Mouse (Mus musculus): ENCODE measurements around the gene Nsf. TPM values are rescaled to one million over a fixed set of nuclear protein-coding genes. Genes with fewer than 3 reads are reported as not detected.
A peak's percentile ranks its signal among the peaks of the same experiment; 100 is the strongest.

The Nsf gene
- polyA plus RNA-seq (2014; fragmentation: Nextera tagmentation; extraction: Ambion mirVana) = 46.5 and 47.6 TPM in 2 replicates

DNA sequence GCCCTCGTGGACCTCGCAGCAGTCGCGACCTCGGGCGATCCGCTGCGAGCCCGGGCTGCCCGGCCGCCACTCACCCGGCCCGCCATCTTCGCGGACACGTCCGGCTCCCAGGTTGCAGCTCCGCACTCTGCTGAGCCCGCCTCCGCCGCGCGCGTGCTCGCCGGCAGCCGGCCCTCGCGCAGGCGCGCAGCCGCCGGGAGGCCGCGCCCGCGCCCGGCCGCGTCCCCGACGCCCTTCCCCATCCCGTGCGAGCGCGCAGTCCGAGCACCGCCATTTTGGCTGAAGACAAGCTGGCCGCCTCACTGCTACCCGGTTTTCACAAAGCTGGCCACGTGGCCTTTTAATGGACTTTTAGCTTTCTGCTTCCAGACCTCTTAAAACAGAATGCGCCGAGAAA, at the start of gene Nsf:
TSS of gene Nsf (minus strand) at position 161 of the 397 bp plus-strand sequence.
- no peaks in the 10 kb centered on the region for H3K27me3 ChIP-seq (ENCODE audit: control insufficient read depth, insufficient read depth, low read length)
- peaks cover 3% of the 10 kb centered on the region; the same call in 1 of the 2 replicates for H3K4me1 ChIP-seq (ENCODE audit: control insufficient read depth, insufficient read depth, low read length)
- peak within 1 kb of the TSS; percentile 65 for H3K4me2 ChIP-seq (ENCODE audit: low read depth, low read length)
- DNase-seq (ENCODE audit: low spot score) = peak; percentile 92
- under 1% methylated on average over 53 of the region's 53 CpGs for WGBS
- H3K4me3 ChIP-seq (ENCODE audit: low read depth, low read length) = peak within 1 kb of the TSS; percentile 83
- no peak within 1 kb of the TSS for H3K27ac ChIP-seq (replicated peaks; ENCODE audit: low read depth, low read length)
- no peaks in the 10 kb centered on the region for H3K9me3 ChIP-seq (replicated peaks; ENCODE audit: control insufficient read depth, low read length)
- H3K9ac ChIP-seq (replicated peaks; ENCODE audit: low read length) = peak within 1 kb of the TSS; percentile 90
- peak; percentile 92 for ATAC-seq (replicated peaks; ENCODE audit: insufficient number of reproducible peaks, low FRiP score, low TSS enrichment, low read depth)
- no peaks in the 10 kb centered on the region for H3K36me3 ChIP-seq (replicated peaks; ENCODE audit: control insufficient read depth, insufficient read depth, low read depth, low read length)

DNA sequence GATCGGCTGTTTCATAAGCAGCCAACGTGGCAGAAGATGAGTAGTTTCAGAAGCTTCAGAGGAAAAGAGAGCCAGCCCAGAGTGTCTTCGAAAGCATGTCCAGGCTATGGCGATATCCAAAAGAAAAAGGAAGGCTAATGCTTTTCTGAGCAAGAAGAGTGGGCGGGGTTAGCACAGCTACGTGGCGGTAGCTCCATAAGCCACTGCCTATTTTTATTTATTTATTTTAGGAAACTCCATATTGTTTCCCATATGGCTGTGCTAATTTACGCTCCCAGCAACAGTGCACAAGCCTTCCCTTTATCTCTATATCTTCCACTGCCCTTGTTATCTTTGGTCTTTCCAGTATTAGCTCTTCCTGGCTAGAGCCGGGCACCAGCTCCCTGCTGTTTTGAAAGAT, 49.5 kb upstream of the Nsf start:
- no peaks in the 10 kb centered on the region for H3K36me3 ChIP-seq (replicated peaks; ENCODE audit: control insufficient read depth, insufficient read depth, low read depth, low read length)
- WGBS = 73% methylated on average over 9 of the region's 9 CpGs

DNA sequence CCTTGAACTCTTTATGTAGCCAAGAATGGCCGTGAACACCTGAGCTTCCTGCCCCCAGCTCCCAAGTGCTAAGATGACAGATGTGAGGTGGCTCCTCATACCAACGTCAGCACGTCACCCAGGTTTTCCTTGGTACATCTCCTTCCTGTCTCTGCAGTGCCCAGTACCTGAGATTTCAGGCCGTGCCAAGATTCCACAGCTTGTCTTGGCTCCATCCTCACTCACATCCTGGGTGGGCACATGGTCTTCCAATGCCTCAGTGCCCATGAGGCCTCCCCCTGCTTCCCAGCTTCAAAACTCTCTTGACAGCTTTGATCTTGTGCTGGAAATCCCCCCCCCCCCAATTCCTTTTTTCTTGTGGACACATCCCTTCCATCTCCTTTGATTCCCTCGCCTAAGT, 48.3 kb upstream of the Nsf start:
- ATAC-seq (replicated peaks; ENCODE audit: insufficient number of reproducible peaks, low FRiP score, low TSS enrichment, low read depth) (no peak), DNase-seq (ENCODE audit: low spot score) (no peak)
- Histone ChIP-seq H3K36me3 (replicated peaks; ENCODE audit: control insufficient read depth, insufficient read depth, low read depth, low read length) (no peaks in the 10 kb centered on the region), H3K9me3 (replicated peaks; ENCODE audit: control insufficient read depth, low read length) (no peaks in the 10 kb centered on the region), H3K4me1 (ENCODE audit: control insufficient read depth, insufficient read depth, low read length) (no peaks in the 10 kb centered on the region), H3K9ac (replicated peaks; ENCODE audit: low read length) (no peak overlapping the region), H3K4me3 (ENCODE audit: low read depth, low read length) (no peak overlapping the region), H3K27me3 (ENCODE audit: control insufficient read depth, insufficient read depth, low read length) (no peaks in the 10 kb centered on the region), H3K4me2 (ENCODE audit: low read depth, low read length) (no peak overlapping the region), H3K27ac (replicated peaks; ENCODE audit: low read depth, low read length) (no peak overlapping the region)
- WGBS = 78% methylated on average over 5 of the region's 5 CpGs

More for the DNA sequence above, 49.5 kb upstream of the Nsf start:
- H3K27me3 ChIP-seq (ENCODE audit: control insufficient read depth, insufficient read depth, low read length) = no peaks in the 10 kb centered on the region
- H3K4me3 ChIP-seq (ENCODE audit: low read depth, low read length) = no peak overlapping the region
- ATAC-seq (replicated peaks; ENCODE audit: insufficient number of reproducible peaks, low FRiP score, low TSS enrichment, low read depth) (no peak), DNase-seq (ENCODE audit: low spot score) (no peak)
- H3K27ac ChIP-seq (replicated peaks; ENCODE audit: low read depth, low read length) = no peak overlapping the region
- no peak overlapping the region for H3K4me2 ChIP-seq (ENCODE audit: low read depth, low read length)
- no peak overlapping the region for H3K9ac ChIP-seq (replicated peaks; ENCODE audit: low read length)
- H3K9me3 ChIP-seq (replicated peaks; ENCODE audit: control insufficient read depth, low read length) = no peaks in the 10 kb centered on the region
- H3K4me1 ChIP-seq (ENCODE audit: control insufficient read depth, insufficient read depth, low read length) = no peaks in the 10 kb centered on the region

DNA sequence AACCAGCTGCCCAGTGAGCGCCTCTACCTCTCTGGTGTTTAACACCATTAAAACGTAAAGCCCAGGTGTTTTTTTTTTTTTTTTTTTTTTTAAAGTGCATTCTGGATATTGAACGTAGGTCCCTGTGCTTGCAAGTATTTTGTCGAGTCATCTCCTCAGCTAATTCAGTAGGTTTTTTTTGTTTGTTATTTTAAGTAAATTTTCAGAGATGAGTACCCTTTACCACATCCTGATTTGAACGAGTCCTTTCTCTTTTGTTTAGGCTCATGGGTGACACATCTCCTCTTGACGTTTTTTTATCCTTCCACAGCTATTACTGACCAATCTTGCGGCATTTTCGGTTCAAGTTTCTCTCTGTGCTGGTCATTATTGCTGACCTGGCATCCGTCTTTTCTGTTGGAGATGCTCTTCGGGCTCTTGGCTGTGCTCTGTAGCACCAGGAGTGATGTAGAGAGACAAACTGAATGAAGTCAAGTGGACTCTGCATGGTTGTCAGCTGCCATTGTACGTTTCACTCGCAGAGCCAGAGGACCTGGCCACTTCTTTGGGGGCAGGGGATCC, 47.6 kb upstream of the Nsf start:
- no peak overlapping the region for H3K4me2 ChIP-seq (ENCODE audit: low read depth, low read length)
- H3K9ac ChIP-seq (replicated peaks; ENCODE audit: low read length) = no peak overlapping the region
- H3K9me3 ChIP-seq (replicated peaks; ENCODE audit: control insufficient read depth, low read length) = no peaks in the 10 kb centered on the region
- H3K27ac ChIP-seq (replicated peaks; ENCODE audit: low read depth, low read length) = no peak overlapping the region
- no peaks in the 10 kb centered on the region for H3K36me3 ChIP-seq (replicated peaks; ENCODE audit: control insufficient read depth, insufficient read depth, low read depth, low read length)
- DNase-seq (ENCODE audit: low spot score) = no peak
- no peak for ATAC-seq (replicated peaks; ENCODE audit: insufficient number of reproducible peaks, low FRiP score, low TSS enrichment, low read depth)
- no peaks in the 10 kb centered on the region for H3K4me1 ChIP-seq (ENCODE audit: control insufficient read depth, insufficient read depth, low read length)
- H3K27me3 ChIP-seq (ENCODE audit: control insufficient read depth, insufficient read depth, low read length) = no peaks in the 10 kb centered on the region
- H3K4me3 ChIP-seq (ENCODE audit: low read depth, low read length) = no peak overlapping the region
- WGBS = 77% methylated on average over 12 of the region's 12 CpGs

DNA sequence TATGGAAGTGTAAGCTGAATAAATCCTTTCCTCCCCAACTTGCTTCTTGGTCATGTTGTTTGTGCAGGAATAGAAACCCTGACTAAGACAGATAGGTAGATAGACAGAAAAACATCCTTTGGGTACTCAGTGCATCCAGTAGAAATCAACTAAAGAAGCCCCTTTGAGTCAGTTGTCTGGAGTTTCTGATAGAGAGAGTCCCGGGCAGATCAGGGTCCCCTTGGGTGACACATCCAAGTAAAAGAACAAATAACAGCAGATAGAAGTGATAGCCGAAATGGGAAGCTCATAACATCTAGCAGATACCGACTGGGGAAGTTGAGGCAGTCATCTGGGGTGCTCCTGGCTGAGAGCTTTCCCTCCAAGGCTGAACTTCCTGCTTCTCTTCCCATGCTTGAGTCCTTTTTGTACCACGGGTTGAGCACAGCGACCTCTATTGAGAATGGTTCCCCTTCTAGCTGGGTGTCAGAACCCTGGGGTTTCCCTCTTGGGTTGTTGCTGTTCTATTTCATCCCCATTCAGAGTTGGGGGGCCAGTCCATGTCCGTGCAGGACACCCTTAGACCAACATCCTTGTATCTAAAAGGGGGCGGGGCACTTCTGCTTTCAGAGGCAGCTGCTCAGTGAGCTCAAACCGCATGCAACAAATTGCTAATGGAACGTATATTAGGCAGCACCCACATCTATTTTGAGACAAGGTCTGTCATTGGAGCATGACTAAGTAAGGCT, 47.0 kb upstream of the Nsf start:
- ATAC-seq (replicated peaks; ENCODE audit: insufficient number of reproducible peaks, low FRiP score, low TSS enrichment, low read depth) (no peak), DNase-seq (ENCODE audit: low spot score) (no peak)
- H3K27me3 ChIP-seq (ENCODE audit: control insufficient read depth, insufficient read depth, low read length) = no peaks in the 10 kb centered on the region
- H3K4me3 ChIP-seq (ENCODE audit: low read depth, low read length) = no peak overlapping the region
- H3K27ac ChIP-seq (replicated peaks; ENCODE audit: low read depth, low read length) = no peak overlapping the region
- no peaks in the 10 kb centered on the region for H3K4me1 ChIP-seq (ENCODE audit: control insufficient read depth, insufficient read depth, low read length)
- H3K36me3 ChIP-seq (replicated peaks; ENCODE audit: control insufficient read depth, insufficient read depth, low read depth, low read length) = no peaks in the 10 kb centered on the region
- WGBS = 80% methylated on average over 9 of the region's 9 CpGs
- no peak overlapping the region for H3K4me2 ChIP-seq (ENCODE audit: low read depth, low read length)
- no peak overlapping the region for H3K9ac ChIP-seq (replicated peaks; ENCODE audit: low read length)
- no peaks in the 10 kb centered on the region for H3K9me3 ChIP-seq (replicated peaks; ENCODE audit: control insufficient read depth, low read length)

DNA sequence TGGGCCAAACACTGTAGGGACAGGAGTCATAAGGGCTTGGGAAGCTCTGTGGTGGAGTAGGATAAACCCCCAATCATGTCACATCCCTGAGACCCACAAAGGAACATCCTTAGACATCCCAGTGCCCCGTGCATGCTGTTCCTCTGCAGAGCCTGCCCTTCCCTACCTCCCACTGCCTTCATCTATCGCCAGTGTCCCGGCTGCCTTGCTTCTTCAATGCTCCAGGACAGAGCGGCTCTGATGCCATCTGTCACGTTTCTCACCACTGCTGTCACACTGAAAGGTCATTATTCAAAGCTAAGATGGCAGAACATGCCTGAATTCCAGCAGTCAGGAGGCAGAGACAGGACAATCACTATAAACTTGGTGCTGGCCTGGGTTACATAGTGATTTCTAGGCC, 44.9 kb upstream of the Nsf start:
- Histone ChIP-seq H3K36me3 (replicated peaks; ENCODE audit: control insufficient read depth, insufficient read depth, low read depth, low read length) (no peaks in the 10 kb centered on the region), H3K27ac (replicated peaks; ENCODE audit: low read depth, low read length) (no peak overlapping the region), H3K27me3 (ENCODE audit: control insufficient read depth, insufficient read depth, low read length) (no peaks in the 10 kb centered on the region), H3K4me2 (ENCODE audit: low read depth, low read length) (no peak overlapping the region), H3K4me3 (ENCODE audit: low read depth, low read length) (no peak overlapping the region), H3K9ac (replicated peaks; ENCODE audit: low read length) (no peak overlapping the region), H3K9me3 (replicated peaks; ENCODE audit: control insufficient read depth, low read length) (no peaks in the 10 kb centered on the region), H3K4me1 (ENCODE audit: control insufficient read depth, insufficient read depth, low read length) (no peaks in the 10 kb centered on the region)
- 76% methylated on average over 5 of the region's 5 CpGs for WGBS
- ATAC-seq (replicated peaks; ENCODE audit: insufficient number of reproducible peaks, low FRiP score, low TSS enrichment, low read depth) (no peak), DNase-seq (ENCODE audit: low spot score) (no peak)

DNA sequence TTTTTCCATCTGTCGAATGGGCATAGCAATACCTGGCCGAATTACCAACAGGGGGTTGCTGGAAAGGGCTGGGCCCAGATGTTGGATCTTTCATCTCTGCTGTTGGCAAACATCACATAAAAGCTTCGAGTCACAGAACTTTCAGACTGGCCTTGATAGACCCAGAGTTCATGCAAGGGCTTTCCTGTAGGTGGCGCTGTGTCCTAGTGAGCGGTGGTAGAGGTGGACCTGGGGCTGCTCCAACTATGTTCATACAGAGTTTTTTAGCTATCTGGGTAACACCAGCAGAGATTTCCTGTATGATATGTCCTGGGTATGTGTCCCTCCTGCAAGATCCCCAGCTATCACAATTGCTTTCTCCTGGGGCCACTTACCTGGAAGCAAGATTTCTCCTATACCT, 43.5 kb upstream of the Nsf start:
- Histone ChIP-seq H3K4me3 (ENCODE audit: low read depth, low read length) (no peak overlapping the region), H3K27ac (replicated peaks; ENCODE audit: low read depth, low read length) (no peak overlapping the region), H3K4me2 (ENCODE audit: low read depth, low read length) (no peak overlapping the region), H3K27me3 (ENCODE audit: control insufficient read depth, insufficient read depth, low read length) (no peaks in the 10 kb centered on the region), H3K4me1 (ENCODE audit: control insufficient read depth, insufficient read depth, low read length) (no peaks in the 10 kb centered on the region), H3K9me3 (replicated peaks; ENCODE audit: control insufficient read depth, low read length) (no peaks in the 10 kb centered on the region), H3K36me3 (replicated peaks; ENCODE audit: control insufficient read depth, insufficient read depth, low read depth, low read length) (no peaks in the 10 kb centered on the region), H3K9ac (replicated peaks; ENCODE audit: low read length) (no peak overlapping the region)
- ATAC-seq (replicated peaks; ENCODE audit: insufficient number of reproducible peaks, low FRiP score, low TSS enrichment, low read depth) = no peak
- DNase-seq (ENCODE audit: low spot score) = peak; percentile 72
- 17% methylated on average over 5 of the region's 5 CpGs for WGBS

DNA sequence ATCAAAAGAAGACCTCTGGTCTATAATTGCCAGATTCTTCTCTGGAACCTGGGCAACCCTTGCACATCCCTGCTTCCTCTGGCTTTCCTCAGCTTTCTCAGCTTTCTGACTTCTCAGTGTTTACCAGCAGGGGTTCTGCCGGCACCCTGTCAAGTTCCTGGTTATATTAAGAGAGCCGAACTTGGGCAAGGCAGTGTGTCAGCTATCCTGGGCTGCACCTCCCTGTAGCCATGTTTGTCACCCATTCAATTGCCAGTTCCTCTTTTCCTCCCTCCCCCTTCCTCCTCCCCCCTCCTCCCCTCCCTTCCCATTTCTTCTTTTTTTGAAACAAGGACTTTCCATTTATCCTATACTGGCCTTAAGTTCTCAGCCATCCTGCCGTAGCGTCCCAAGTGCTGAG, 38.8 kb upstream of the Nsf start:
- no peak overlapping the region for H3K4me3 ChIP-seq (ENCODE audit: low read depth, low read length)
- H3K9ac ChIP-seq (replicated peaks; ENCODE audit: low read length) = no peak overlapping the region
- no peaks in the 10 kb centered on the region for H3K27me3 ChIP-seq (ENCODE audit: control insufficient read depth, insufficient read depth, low read length)
- no peak overlapping the region for H3K4me2 ChIP-seq (ENCODE audit: low read depth, low read length)
- H3K4me1 ChIP-seq (ENCODE audit: control insufficient read depth, insufficient read depth, low read length) = no peaks in the 10 kb centered on the region
- no peak for DNase-seq (ENCODE audit: low spot score)
- H3K27ac ChIP-seq (replicated peaks; ENCODE audit: low read depth, low read length) = no peak overlapping the region
- WGBS = 67% methylated on average over 4 of the region's 4 CpGs
- no peaks in the 10 kb centered on the region for H3K36me3 ChIP-seq (replicated peaks; ENCODE audit: control insufficient read depth, insufficient read depth, low read depth, low read length)
- no peaks in the 10 kb centered on the region for H3K9me3 ChIP-seq (replicated peaks; ENCODE audit: control insufficient read depth, low read length)
- ATAC-seq (replicated peaks; ENCODE audit: insufficient number of reproducible peaks, low FRiP score, low TSS enrichment, low read depth) = no peak

Data from embryonic facial prominence, embryonic 11.5 days (tissue).